Mouse (Mus musculus) adrenal gland, adult 8-10 months (tissue): ENCODE results near the gene Jam3. TPM values are rescaled to one million over a fixed set of nuclear protein-coding genes. Genes with fewer than 3 reads are reported as not detected.

ENCODE experiments used
- DNase-seq: peaks from one replicate; pipeline ENCODE4 v3.0.0; 2022
- total RNA-seq, 4 experiments: library from RNA; stranded (reverse); gene quantifications; 2 replicates each; pipeline ENCODE4 v1.2.4; 2022

The Jam3 gene
- total RNA-seq, 4 experiments from 2014 or later, result 40.4 to 55.7 (median 47.1) TPM

DNA sequence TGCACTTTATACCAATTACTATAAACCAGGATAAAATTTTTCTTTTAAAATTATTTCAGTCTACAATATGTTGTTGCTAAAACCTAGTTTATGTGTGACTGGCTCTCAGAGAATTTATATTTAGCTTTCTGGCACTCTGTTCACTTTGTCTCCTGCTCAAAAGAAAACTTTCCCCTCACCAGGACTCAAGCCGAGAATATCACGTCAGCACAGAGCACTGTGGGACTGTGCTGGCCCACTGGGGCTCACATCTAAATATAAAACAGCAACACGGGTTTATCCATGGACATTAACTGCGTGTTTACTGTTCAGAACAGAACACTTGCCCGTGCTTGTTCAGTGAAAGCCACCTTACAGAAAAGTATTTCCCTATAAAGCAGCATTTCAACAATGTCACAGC lies 44.5 kb downstream of the Jam3 start:
- no peak for DNase-seq

DNA sequence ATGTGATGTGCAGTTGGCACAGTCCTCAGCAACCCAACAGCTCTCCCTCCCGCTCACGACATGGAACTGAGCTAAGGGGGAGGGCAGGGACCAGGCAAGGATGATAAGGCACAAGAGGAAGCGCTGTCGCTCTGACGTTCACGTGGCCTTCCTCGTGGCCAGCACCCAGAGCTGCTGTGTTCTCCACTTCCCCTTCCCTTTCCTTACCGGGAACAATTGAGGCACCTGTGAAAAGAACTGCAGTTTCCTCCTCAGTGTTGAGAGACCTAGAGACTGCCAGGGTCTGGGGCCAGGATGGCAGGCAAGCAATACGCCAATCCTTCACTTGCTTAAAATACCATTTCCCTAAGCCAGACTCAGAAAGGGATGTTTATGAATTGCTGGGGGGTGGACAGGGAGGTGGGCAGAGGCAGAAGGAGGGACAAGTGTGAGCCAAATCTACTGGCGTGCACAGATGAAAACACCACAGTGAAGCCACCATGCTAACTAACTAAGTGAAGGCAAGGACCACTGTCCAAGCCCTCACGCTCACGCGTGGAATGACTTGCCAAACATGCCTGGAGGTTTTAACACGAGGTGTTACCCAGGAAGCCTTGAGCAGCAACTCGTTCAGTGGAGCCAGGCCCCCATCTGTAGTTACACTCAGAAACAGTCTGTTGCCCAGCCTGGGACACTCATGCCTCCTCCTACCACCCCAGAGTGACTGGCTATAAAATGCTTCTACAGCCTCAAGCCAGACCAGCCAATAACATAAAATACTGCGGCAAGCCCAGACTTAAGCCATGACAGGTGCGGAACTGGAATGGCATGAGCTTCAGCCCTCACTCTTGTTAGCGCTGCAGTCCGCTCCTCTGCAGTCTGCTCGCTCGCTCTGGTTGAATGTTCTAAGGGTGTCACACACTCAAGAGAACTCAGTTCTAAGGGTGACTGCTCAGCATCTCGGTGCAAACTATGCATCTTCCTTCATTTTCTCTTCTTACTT lies 45.4 kb downstream of the Jam3 start:
- DNase-seq, result peak; percentile 75

DNA sequence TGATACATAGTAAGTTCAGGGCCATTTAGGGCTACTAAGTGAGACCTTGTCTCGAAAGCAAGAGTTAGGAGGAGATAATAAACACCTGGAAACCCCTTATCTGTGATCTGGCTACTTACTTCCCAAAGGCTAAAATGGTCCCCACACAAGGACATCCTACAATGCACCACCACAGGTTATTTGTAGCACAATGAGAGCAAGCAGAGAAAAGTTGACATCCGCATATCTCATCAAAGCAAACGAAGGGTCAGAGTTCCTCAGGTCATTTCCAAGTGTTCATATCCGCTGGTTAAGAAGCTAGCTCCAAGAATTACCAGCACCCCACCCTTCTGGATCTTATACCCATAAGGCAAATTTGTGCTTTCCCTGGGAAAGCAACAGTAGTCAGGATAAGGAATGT lies 46.8 kb downstream of the Jam3 start:
- DNase-seq, result no peak

DNA sequence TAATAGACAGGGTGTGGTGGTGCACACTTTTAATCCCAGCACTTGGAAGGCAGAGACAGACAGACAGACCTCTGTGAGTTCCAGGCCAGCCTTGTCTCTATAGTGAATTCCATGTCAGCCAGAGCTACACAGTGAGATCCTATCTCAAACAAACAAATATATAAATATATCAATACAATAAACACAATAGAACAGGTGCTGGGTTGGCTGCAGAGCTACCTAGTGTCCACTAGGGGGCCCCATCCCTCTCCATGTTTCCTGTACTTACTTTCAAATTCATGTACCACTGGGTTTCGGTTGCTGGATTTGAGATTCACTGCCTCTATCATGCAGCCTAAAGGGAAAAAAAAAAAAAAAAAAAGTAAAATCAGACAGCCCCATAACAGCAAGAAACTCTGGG lies 49.1 kb downstream of the Jam3 start:
- no peak for DNase-seq

DNA sequence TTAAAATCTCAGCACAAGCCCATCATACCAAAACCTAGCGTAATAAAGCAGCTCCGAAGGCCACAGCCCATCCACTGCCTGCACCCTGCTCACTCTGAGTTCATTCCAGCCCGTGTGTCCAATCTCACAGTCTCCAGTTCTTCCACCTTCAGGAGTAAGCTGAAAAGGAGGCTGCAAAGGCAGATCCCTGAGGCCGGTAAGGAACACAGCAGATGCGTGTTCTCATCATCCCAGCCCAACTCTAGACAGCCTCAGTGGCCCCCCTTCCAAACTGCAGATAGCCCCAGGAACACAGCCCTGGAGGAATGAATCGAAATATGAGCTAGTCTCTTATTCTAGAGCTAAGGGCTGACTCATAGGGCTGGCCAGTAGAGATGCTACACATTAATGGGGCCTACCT lies 53.8 kb downstream of the Jam3 start:
- DNase-seq, result no peak

DNA sequence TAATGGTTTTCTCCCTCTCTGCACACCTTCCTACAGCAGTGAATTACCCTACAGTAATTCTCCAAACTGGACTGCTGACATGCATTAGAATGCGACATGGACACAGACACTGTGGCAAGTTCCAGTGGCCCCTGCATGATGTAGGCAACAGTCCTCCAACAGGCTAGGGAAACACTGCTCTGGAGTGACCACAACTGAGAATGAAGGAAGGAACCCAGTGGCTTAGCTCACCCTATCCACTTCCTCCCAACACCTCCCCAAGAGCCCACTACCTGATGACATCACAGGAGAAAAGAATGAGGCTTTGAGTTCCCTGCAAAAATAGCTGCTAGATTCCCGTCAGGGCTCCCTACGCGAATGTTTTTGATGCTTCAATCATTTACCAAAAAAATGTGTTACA lies 55.7 kb downstream of the Jam3 start:
- DNase-seq, result no peak

DNA sequence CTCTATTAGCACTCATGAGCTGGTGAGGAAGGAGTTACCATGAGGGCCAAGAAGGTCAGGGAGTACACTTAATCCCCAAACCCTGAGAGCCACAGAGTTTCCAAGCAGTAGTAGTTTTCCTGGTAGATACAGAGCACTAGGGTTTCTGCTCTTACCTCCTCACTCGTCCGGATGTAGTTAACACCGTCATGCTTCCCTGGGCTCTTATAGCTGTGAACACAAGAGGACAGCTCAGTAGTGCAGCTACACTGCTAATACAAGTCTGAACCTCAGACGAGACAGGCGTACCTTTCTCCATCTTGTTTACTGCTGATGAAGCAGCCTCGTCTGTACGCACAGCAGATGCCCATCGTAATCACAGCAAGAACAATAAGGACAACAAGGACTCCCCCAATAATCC lies 56.7 kb downstream of the Jam3 start:
- no peak for DNase-seq

DNA sequence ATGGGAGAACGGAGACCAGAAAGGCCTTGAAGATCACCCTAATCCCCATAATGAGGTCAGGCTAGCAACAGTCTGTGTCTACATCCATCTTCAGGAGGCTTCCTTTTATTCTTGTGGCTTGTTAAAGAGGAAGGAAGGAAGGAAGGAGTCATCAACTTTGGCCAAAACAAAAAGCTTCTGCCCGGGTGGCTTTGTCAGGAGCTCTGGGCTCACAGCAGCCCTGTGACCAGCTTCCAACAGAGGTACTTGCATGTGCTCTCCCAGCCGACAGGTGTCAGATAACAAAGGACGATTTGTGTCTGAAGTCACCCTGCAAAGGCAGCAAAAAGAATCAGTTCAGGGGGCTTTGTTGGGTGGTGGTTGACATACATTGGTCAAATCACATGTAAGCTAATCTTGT lies 57.1 kb downstream of the Jam3 start:
- no peak for DNase-seq

DNA sequence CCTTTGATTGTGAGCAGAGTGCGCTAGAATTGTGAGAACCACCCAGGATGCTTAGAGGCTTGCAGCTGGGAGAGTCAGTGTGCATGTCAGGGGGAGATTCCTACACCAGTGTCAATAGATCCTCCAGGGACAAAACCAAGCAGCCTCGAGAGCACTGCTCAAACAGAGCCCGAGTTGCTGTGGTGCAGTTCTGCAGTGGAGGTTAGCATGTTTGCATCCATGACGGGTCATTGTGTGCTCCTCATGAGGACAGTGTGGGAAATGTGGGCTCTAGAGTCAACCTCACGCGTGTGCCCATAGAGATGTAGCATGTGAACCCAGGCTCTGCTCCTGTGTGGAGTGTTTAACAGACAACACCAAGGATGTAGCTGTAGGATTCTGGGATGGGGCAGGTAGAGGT lies 62.3 kb downstream of the Jam3 start:
- DNase-seq, result no peak

DNA sequence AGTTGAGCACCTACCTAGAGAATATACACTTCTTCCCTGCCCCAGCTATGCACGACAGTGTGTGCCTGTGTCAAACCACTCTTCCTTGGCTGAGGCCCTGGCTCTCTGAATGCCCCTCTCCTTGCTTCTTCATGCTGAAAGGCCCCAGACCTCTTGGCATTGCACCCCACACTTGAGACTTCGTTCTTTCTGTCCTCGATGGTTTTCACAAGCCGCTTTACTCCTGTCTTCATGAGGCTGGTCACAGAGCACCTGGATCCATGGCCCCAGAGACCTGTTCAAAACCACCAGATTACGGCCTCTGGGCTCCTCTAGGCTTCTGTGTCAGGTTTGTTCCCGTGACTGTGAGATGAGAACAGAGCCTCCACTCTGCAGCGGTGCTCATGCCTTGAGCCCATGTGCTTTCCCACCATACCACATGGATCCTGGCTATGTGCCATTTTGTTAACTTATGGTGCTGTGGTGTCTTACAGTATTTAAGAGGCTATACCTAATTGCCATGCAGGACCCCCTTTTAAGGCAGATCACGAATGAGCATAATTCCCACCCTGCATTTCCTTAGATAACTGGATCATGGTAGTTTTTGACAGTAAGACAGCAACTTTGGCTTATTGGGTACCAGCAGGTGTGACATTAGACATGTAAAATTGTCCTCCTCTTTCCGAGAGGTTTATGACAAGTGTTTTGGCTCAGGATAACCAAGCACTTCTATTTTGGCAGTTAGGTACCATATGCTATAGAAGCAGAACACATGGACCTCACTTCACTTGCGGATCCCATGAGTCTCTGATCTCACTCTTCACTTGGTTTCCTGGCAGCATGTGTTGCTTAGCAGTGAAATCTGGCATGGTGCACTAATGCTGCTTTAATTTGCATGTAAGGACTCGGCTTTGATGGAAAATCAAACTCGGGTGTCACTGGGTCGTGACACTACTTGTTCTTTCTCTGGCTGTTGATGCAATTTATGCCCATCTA lies 64.1 kb downstream of the Jam3 start:
- no peak for DNase-seq

DNA sequence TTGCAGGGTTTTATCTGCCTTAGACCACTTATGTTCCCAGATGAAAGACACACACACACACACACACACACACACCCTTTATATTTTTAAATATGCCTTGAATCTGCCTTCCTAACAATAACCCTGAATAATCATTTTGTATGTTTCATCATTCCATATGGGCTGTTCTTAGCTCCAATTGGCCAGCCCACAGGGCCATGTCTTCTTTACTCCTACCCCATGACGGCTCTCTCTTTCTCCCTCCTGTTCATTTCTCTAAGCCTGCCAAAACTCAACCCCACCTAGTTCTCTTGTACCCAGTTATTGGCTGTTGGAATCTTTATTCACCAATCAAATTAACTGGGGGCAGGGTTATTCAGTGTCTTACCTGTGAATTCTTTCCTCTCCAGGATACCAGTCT lies 65.1 kb downstream of the Jam3 start:
- DNase-seq, result no peak

DNA sequence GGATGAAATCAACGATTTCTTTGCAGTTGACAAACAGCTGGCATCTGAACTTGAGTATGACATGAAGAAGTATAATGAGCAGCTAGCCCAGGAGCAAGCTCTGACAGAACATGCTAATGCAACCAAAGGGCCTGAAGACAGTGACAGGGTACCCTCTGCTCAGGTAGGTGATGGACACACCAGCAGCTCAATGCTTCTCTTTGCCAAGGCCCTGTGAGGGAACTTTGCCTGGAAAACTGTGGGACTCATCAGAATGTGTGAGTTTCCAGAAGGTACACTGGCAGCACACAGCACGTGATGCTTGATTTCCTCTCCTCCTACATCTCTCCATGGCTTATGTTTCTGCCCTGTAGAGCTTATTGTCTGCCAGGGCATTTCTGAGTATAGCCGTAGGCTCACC lies 67.8 kb downstream of the Jam3 start:
- no peak for DNase-seq

DNA sequence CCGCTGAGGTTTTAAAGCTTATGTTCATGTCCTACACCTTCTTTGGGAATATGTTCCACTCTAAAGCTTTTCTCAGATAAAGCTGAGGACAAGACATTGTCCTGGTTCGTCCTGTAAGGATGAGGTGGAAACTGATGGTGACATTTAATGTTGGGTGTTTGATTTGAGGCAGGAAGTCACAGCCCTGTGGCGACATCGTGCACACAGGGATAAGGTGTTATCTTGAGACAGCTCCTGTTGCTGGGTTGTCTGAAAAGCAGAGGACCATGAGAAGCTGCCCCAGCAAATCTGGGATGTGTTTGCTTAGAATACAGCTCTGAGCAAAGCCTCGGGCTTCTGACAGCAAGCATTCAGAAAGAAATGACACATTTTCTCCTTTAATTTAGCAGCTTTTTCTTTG lies 69.0 kb downstream of the Jam3 start:
- DNase-seq, result no peak

DNA sequence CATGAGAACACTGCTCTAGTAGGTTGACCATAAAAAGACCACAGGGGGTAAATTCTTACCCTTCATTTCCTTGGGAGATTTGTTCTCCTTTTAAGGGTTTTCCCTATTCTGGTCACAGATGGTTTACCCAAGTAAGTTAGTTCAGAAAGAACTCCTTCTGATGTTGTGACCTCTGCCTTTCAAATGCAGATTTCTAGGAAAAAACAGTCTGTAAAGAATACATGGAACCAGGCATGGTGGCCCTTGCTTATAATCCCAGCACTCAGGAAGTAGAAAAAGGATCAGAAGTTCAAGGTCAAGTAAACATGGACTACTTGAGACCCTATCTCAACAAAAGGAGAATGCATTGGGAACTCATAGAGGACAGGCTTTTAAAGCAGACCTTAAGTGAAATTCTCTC lies 79.4 kb downstream of the Jam3 start:
- no peak for DNase-seq

DNA sequence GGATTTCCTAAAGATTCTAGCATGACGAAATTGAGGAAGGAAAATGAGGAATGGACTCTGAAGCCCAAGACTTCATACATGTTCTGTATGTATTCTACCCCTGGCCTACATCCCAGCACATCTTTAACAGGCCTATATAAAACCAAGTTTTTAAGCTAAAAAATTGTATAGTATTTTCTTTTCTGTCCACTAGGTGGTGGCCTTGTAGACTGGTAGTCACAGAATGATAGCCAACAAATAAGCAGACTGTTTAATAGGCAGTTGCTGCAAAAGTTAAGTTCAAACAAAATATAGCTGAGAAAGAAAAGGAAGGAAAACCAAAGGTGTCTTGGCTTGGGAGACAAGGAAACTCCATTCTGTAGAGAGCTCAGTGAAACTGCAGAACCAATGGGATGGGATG lies 80.5 kb downstream of the Jam3 start:
- DNase-seq, result no peak

DNA sequence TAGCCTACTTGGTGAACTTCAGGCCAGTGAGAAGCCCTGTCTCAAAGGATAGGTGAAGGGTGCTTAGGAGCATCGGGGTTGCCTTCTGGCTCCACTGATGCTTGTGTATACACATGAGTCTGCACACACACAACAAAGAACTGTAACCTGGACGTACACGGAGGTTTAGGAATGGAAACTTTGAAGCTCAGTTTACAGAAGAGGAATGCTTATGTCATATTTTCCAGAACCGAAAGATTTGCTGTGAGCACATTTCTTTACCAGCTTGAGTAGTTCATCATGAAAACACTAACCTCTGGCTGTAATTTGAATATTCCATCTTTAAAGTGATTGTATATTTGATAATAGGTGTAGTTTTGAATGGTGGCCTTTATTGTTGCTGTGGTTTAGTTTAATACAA lies 84.3 kb downstream of the Jam3 start:
- no peak for DNase-seq

DNA sequence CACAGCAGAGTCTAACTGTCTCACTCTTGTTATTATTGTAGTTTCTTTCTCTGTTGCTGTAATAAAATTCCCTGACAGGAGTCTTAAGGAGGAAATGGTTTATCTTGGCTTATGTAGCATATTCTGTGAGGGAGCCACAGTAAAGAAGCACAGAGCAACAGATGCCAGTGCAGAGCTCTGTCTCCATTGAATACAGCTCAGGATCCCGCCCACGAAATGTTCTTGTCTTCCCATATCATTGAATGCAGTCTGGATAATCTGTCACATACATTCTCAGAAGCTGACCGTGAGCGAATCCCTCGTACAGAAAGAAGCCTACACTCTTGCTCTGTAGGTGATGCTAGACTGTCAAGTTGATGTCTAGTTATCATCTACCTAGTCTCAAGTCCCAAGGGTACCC lies 96.9 kb downstream of the Jam3 start:
- no peak for DNase-seq

DNA sequence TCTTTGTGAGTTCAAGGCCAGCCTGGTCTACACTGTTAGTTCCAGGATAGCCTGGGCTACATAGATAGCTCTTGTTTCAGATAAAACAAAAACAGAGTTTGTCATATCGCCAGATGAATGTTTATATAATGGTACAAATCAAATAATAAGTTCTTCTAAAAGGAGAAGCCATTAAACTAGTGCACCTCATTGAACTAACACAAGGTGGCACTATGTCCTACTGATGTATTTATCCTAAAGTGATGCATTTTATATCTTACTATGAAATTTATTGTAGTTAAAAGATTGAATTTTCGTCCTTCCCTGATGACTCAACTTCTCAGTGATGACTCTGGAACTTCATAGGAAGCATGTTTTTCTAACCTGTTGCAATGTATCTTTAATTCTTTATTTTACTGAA lies 105.7 kb downstream of the Jam3 start:
- DNase-seq, result no peak

Other genes starting within 250 kb of the Jam3 start
- gene Gm1110, start 232.3 kb downstream of the Jam3 start, total RNA-seq, result not detected
- 10 to 100 TPM; 88.0 to 99.3 (median 96.0) TPM for gene Acad8, start 155.9 kb downstream of the Jam3 start, total RNA-seq
- gene Thyn1, start 155.7 kb downstream of the Jam3 start, total RNA-seq, result 10 to 100 TPM; 44.9 to 56.8 (median 49.1) TPM
- gene Vps26b, start 125.4 kb downstream of the Jam3 start, total RNA-seq, result 10 to 100 TPM; 42.2 to 49.8 (median 44.1) TPM
- gene Ncapd3, start 125.2 kb downstream of the Jam3 start, total RNA-seq, result 10 to 100 TPM; 13.0 to 20.1 (median 16.3) TPM
- gene Igsf9b, start 143.8 kb upstream of the Jam3 start, total RNA-seq, result 1 to 10 TPM; 3.5 to 8.2 (median 5.9) TPM
- not detected for gene Spata19, start 241.4 kb upstream of the Jam3 start, total RNA-seq